Mouse (Mus musculus) testis, postnatal 10 days (tissue): ENCODE measurements at regions not wholly inside any gene's neighbourhood (a gene's known extent, or its start where the extent isn't known, plus 50 kb on each side); places are given as distances from the start of the nearest gene placed in this dataset.

ENCODE experiments used
- DNase-seq: peaks from one replicate; pipeline ENCODE4 v3.0.0; 2021; ENCODE audit warnings: low spot score

GRCm38 (mm10) chr5:111944972-111945285, 211.2 kb downstream of the Gm26897 start:
- no peak for DNase-seq

- no peak for DNase-seq
Observed at GRCm38 (mm10) chr5:111946281-111946680, 212.6 kb downstream of the Gm26897 start.

DNA sequence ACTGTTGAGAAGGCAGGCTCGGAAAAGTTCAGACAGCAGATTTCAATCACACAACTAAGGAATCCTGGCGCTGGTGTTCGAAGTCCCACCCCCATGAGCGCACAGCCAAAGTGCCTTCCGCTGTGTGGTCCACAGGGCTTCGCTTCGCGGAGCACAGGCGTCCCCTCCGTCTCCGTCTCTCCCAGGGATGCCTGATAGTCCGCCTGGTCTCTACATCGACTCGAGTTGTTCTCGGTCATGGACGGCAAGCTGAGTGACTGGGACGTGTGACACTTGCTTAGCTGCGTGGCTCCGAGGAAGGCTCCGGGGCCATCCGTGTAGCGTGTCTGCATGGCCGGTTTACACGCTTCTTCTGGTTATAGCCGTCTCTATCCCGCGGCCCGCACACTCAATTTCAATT, 224.0 kb downstream of the Gm26897 start:
- DNase-seq: no peak

GRCm38 (mm10) chr5:111958226-111958625, 224.5 kb downstream of the Gm26897 start:
- DNase-seq: peak; percentile 56

DNA sequence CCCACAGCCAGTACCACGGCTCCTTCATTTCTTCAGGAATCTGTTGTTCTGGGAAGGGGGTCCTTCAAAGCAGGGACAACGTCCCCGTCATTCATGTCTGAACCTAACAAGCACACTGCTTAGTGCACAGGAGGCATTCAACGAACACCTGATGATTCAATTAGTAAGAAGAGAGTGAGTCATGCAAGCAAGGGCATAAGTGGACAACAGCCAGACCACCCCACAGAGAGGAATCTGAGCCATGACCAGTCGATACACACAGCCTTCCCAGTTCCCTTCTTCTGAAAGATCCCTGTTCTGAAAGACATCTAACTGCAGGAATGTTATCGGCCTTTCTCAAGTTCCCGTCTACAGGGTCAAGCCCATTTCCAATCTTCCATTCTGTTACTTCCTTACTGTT, 231.6 kb downstream of the Gm26897 start:
- DNase-seq: peak; percentile 11

DNA sequence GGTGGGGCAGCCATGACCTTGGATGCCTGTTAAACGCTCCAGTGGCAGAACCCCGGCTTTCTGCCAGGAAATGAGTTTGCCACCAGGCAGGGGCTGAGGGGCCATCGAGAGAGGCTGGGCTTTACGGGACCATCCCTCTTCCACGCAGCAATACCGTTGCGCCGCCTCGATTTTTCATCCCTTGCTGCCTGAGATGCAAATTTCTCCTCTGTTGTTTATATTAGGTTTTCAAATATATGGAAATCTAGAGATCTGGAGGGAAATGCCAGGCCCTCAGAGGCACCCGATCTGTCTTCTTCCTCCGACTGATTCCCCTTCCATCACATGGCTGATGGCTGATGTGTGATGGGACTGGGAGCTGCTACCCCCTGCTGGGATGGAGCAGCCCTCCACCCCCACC, 234.4 kb downstream of the Gm26897 start:
- peak; percentile 32 for DNase-seq

DNA sequence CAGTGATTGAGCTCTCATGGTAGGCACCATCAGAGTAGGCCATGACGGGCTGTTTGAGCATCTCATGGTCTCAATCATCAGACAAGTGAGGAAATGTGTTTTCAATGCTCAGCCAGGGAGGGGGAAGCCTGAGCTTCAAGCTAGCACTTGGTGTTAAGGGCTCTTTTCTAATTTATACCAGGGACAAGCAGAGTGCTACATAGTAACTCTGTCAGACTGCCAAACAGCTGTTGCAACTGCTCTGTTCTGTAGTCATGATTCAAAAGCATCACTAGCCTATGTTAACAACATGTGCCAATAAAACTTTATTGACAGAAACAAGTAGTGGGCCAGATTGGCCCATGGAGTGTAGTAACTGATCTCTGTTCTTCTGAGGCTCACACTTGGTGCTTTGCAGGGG, 235.0 kb downstream of the Gm26897 start:
- peak; percentile 7 for DNase-seq

GRCm38 (mm10) chr5:111971193-111971592, 237.5 kb downstream of the Gm26897 start:
- DNase-seq: peak; percentile 17

DNA sequence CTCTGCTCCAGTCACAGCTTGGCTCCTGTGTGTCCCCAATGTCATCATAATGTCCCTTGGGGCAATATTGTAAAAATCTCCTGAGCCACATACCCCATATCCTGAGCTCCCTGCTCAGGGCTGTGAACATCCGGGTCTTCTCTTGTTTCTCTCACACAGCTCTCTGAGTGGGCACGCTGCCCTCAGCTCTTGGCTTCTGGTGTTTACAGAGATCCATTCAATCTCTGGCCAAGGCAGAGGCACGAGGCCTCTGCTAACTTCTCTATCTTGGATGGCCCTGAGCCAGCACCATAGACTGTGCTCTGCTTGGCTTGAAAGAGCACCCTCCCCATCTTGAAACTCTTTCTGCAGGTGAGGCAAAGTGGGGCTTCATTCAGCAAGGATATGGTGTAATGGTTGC, 238.2 kb downstream of the Gm26897 start:
- DNase-seq: peak; percentile 40

DNA sequence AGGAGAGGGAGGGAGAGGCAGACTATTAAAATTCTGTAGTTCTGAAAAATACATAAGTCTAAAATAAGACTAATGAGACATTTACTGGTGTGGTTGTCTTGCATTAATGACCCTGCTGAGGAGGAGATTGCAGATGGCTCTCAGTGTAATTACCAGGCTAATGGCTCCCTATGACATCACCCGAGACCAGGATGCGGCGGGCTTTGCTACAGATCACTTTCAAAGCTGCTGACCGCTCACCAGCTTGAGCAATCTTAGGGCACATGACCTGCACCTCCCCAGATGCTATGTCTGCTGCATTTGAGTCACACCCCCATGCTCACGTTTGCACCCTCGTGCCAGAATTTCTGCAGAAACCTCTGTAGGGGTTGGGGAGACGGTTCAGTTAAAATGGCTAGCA, 242.0 kb downstream of the Gm26897 start:
- DNase-seq: no peak

DNA sequence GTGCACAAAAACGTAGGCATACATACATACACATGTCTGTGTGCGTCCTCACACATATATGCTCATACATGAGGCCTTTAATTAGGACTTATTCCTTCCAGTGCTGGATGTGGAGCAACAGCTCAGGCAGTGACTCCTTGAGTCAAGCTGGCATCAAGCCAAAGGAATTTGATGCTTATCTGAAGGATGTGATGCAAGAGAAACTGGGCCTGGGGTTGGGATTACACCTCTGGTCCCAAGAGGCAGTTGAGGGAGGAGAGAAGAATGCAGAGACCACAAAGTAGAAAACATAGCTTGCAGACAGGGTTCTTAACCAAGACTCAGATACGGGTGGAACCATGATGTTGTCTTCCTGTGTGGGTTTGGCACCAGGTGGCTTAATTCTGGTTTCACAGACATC, 245.9 kb downstream of the Gm26897 start:
- DNase-seq: no peak

- DNase-seq: no peak
Observed at GRCm38 (mm10) chr5:111982106-111982505, 248.4 kb downstream of the Gm26897 start.

GRCm38 (mm10) chr5:111985997-111986396, 252.3 kb downstream of the Gm26897 start:
- DNase-seq: no peak

GRCm38 (mm10) chr5:111987036-111987435, 253.3 kb downstream of the Gm26897 start:
- DNase-seq: no peak

DNA sequence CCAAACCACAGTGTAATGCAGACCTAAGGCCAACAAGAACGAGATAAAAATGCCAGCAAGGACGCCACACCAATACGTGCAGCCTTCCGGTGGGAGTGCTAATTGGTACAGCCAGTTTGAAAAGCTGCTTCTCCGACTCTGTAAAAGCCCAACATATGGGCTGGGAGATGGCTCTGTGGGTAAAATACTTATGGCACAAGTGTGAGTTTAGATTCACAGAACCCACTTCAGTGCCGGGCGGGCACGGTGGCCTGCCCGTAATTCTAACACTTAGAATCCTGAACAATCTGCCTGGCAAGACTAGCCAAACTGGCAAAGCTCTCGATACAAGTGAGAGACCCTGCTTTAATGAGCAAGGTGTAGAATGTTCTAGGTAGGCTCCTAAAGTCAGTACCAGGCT, 258.1 kb downstream of the Gm26897 start:
- DNase-seq: no peak

DNA sequence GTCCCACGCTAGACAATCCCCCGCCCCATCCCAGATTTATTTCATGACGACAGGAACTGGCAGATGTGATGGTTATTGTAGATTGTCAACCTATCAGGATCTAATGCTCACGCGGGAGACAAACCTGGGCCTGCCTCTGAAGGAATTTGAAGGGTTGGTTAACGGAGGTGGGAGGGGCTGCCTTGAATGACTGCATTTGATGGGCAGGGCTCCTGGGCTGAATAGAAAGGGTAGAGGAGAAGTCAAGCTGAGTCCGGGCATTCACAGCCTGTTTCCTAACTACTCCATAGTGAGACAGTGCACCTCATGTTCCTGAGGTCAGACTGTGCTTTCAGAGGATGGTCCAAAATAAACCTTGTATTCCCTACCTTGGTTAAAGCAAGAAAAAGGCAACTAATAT, 259.1 kb downstream of the Cryba4 start:
- no peak for DNase-seq

DNA sequence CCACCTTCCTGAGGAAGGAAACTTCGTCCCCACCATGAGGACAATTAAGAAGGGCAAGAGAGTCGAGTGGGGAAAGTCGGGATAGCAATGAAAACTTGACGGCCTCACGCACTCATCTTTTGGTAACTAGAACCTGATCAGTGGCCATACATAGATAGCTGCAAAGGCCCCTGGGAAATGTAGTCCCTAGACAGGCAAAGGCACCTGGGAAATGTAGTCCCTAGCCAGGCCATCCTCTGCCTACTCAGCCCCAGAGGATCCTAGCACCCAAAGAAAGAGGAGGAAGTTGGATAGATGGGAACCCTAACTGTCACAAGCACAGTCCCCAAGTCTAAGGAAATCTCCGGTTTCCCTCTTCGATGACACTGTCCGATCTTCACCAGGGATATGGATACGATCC, 258.4 kb downstream of the Cryba4 start:
- no peak for DNase-seq

DNA sequence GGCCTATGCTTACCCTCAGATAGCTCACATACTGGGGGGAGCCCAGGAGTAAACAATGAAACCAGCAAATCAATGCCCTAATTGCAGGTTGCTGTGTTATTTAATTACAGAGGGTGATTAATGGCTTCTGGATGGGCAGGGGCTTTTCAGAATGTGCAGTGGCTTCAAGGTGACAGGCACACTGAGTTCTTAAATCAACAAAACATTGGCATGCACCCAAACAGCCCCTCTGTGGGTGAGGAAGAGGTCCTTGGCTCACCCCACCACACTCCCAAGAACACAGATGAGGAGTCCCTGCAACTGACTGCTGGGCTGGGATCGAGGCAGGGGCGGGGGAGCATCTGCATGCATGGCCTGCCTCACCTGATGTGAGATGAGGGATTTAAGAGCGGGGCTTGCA, 255.5 kb downstream of the Cryba4 start:
- DNase-seq: no peak

DNA sequence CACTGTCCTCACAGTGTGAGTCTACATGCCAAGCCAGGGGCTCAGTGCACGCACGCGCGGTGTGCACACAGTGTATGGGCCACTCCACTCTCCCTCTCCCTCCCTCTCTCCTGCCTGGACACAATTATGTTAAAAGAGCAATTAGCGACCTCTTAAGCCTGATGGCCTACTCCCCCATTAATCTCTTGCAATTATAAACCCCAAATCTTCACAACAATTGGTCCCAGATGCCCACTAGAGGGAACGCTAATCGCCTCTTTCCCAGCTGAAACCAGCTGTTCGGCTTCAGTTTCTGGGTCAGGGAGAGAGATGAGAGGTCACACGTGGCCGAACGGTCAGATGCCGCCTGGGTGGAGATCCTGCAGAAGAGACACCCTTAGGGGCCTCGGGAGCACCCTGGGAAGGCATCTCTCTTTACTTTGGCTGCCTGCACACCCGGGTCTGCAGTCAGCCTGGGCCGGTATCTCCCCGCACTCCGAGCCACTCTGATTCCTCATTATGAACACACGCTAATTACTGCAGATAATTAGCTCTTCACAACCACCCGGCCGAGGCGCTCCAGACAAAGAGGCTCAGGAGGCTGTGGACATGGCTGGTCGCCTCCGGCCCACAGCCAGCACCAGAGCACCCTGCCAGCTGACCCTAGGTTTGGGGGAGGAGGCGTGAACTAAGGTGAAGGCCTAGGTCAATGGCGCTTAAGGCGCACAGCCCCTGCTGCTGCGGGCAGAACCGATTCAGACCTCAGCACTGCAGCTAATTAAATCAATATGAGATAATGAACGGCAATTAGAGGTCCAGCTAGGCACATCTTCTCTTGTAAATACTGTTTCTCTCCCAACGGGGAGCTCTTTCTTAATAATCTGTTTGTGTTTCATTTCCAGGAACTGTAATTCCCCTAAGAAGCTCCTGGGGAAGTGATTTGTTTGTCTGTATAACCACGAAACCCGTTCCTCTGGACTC, 250.3 kb downstream of the Cryba4 start:
- no peak for DNase-seq

- no peak for DNase-seq
Observed at GRCm38 (mm10) chr5:112002856-112003660, 249.3 kb downstream of the Cryba4 start.

- DNase-seq: no peak
Observed at GRCm38 (mm10) chr5:112004041-112004440, 248.3 kb downstream of the Cryba4 start.

- DNase-seq: no peak
Observed at GRCm38 (mm10) chr5:112012505-112013164, 239.7 kb downstream of the Cryba4 start.

DNA sequence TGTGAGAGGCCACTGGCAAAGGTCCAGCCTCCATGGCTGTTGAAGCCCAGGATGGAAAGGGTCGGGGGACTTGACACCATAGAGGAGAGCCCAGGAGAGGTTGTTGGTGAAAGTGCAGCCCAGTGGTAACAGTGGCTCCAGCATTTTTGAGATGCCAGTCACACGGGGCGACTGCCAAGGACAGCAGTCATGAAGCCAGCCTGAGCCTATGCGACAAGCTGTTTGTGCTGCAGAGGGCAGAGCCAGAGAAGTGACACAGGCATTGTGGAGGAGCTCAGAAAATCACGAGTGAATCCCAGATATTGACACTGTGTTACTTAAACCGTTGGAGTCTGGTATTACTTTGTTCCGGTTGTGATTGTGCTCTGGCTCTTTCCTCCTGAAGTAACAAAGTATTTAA, 233.4 kb downstream of the Cryba4 start:
- DNase-seq: no peak
